Mouse (Mus musculus) MEL (cell line): Measurements from ENCODE around the gene Gsg1l. TPM values are rescaled to one million over a fixed set of nuclear protein-coding genes. Genes with fewer than 3 reads are reported as not detected.

Source experiments
- DNase-seq: peaks from one replicate; pipeline ENCODE4 v3.0.0; 2011; ENCODE audit warnings: low read depth, low spot score
- H3K27ac ChIP-seq: 2 replicates; pipeline ENCODE4 v1.5.1; 2012; ENCODE audit warnings: low read depth, mild to moderate bottlenecking, control low read depth, low read length, moderate library complexity; ENCODE audit not compliant: control insufficient read depth
- H3K27me3 ChIP-seq, 2 experiments: fragments of 150-350 bp in 1 of 2; sonication (generic) in 1 of 2; 2 replicates each; pipeline ENCODE4 v1.6.1; 2012; ENCODE audit warnings: low read length in 2 of 2, mild to moderate bottlenecking in 2 of 2, improper control_type of control experiment in 1 of 2, moderate library complexity in 1 of 2; ENCODE audit not compliant: insufficient read depth in 2 of 2, control insufficient read depth in 1 of 2
- H3K36me3 ChIP-seq, 2 experiments: 2 replicates each; pipeline ENCODE4 v1.6.1; 2012 to 2014; ENCODE audit warnings: low read length in 2 of 2, improper control_type of control experiment in 1 of 2, inconsistent platforms in 1 of 2, mild to moderate bottlenecking in 1 of 2; ENCODE audit not compliant: insufficient read depth in 2 of 2, control insufficient read depth in 1 of 2
- H3K4me1 ChIP-seq, 2 experiments: fragments of 150-350 bp in 1 of 2; sonication (generic) in 1 of 2; 2 replicates each; pipeline ENCODE4 v1.6.1; 2012; ENCODE audit warnings: low read length in 2 of 2, improper control_type of control experiment in 1 of 2, mild to moderate bottlenecking in 1 of 2; ENCODE audit not compliant: insufficient read depth in 2 of 2, control insufficient read depth in 1 of 2
- H3K4me3 ChIP-seq, 2 experiments: fragments of 150-350 bp in 1 of 2; sonication (generic) in 1 of 2; 2 replicates each; pipeline ENCODE4 v1.5.1; 2012; ENCODE audit warnings: low read depth in 2 of 2, low read length in 2 of 2, mild to moderate bottlenecking in 2 of 2, moderate library complexity in 2 of 2, control low read depth in 1 of 2, improper control_type of control experiment in 1 of 2; ENCODE audit not compliant: control insufficient read depth in 1 of 2, insufficient read depth in 1 of 2
- H3K79me2 ChIP-seq: 2 replicates; pipeline ENCODE4 v1.6.1; 2012; ENCODE audit warnings: mild to moderate bottlenecking, low read length, moderate library complexity; ENCODE audit not compliant: control insufficient read depth, poor library complexity, insufficient read depth
- H3K9ac ChIP-seq: 2 replicates; pipeline ENCODE4 v1.6.1; 2012; ENCODE audit warnings: low read depth, mild to moderate bottlenecking, control low read depth, low read length, moderate library complexity; ENCODE audit not compliant: control insufficient read depth, poor library complexity, severe bottlenecking
- H3K9me3 ChIP-seq: fragments of 150-350 bp; sonication (generic); replicated peaks from 2 replicates; pipeline ENCODE4 v1.6.1; 2012; ENCODE audit warnings: mild to moderate bottlenecking, low read length, improper control_type of control experiment, moderate library complexity; ENCODE audit not compliant: insufficient read depth
- BHLHE40 ChIP-seq: IDR thresholded peaks from 2 replicates; pipeline ENCODE4 v1.6.1; 2012; ENCODE audit warnings: low read depth, mild to moderate bottlenecking, inconsistent platforms, low read length, improper control_type of control experiment, borderline replicate concordance
- EP300 ChIP-seq, 2 experiments: IDR thresholded peaks; 2 replicates each; pipeline ENCODE4 v1.6.1; 2011; ENCODE audit warnings: improper control_type of control experiment in 2 of 2, low read length in 2 of 2, low read depth in 1 of 2, mild to moderate bottlenecking in 1 of 2
- KAT2A ChIP-seq: conservative IDR thresholded peaks from 2 replicates; pipeline ENCODE4 v1.6.1; 2012; ENCODE audit warnings: low read depth, low read length, improper control_type of control experiment, inconsistent platforms
- MAFK ChIP-seq: IDR thresholded peaks from 2 replicates; pipeline ENCODE4 v1.6.1; 2011; ENCODE audit warnings: low read depth, mild to moderate bottlenecking, low read length, improper control_type of control experiment, borderline replicate concordance
- MEF2A ChIP-seq: IDR thresholded peaks from 2 replicates; pipeline ENCODE4 v1.6.1; 2014; ENCODE audit warnings: low read depth, mild to moderate bottlenecking, inconsistent platforms, low read length, improper control_type of control experiment; ENCODE audit not compliant: poor library complexity, insufficient replicate concordance, severe bottlenecking; ENCODE audit errors: extremely low read depth
- POLR2A ChIP-seq, 2 experiments: IDR thresholded peaks; 2 replicates each; pipeline ENCODE4 v1.6.1; 2011 to 2012; ENCODE audit warnings: low read length in 2 of 2, mild to moderate bottlenecking in 2 of 2, control low read depth in 1 of 2, improper control_type of control experiment in 1 of 2, low read depth in 1 of 2, moderate library complexity in 1 of 2; ENCODE audit not compliant: control insufficient read depth in 1 of 2, insufficient read depth in 1 of 2, poor library complexity in 1 of 2
- RAD21 ChIP-seq: IDR thresholded peaks from 2 replicates; pipeline ENCODE4 v1.6.1; 2011; ENCODE audit warnings: mild to moderate bottlenecking, low read depth, low read length, improper control_type of control experiment
- RCOR1 ChIP-seq: IDR thresholded peaks from 2 replicates; pipeline ENCODE4 v1.6.1; 2012; ENCODE audit warnings: low read depth, mild to moderate bottlenecking, inconsistent platforms, low read length, improper control_type of control experiment
- TBP ChIP-seq: IDR thresholded peaks from 2 replicates; pipeline ENCODE4 v1.8.0; 2011; ENCODE audit warnings: low read depth, low read length, improper control_type of control experiment
- UBTF ChIP-seq: IDR thresholded peaks from 2 replicates; pipeline ENCODE4 v1.6.1; 2012; ENCODE audit warnings: low read depth, mild to moderate bottlenecking, inconsistent platforms, low read length, improper control_type of control experiment, moderate library complexity, borderline replicate concordance; ENCODE audit not compliant: insufficient read depth
- USF1 ChIP-seq: IDR thresholded peaks from 2 replicates; pipeline ENCODE4 v1.6.1; 2014; ENCODE audit warnings: low read depth, mild to moderate bottlenecking, inconsistent platforms, low read length, improper control_type of control experiment, moderate library complexity
- ZMIZ1 ChIP-seq: IDR thresholded peaks from 2 replicates; pipeline ENCODE4 v1.6.1; 2012; ENCODE audit warnings: low read depth, mild to moderate bottlenecking, inconsistent platforms, low read length, improper control_type of control experiment, moderate library complexity
- polyA plus RNA-seq, 2 experiments: library from polyadenylated mRNA; stranded (reverse) in 1 of 2; unstranded in 1 of 2; fragments of >175 nt in 1 of 2; fragments of >200 nt in 1 of 2; gene quantifications; 2 replicates each; pipeline versions ENCODE4 v1.2.1 to v1.2.4; 2012; ENCODE audit warnings: low replicate concordance in 2 of 2, low read depth in 1 of 2; ENCODE audit not compliant: insufficient read length in 2 of 2, insufficient read depth in 1 of 2, missing spikeins in 1 of 2
- total RNA-seq: library from RNA; depleted of rRNA; stranded (reverse); fragments of 300-350 nt; gene quantifications from 2 replicates; pipeline ENCODE4 v1.2.3, GENCODE M21; 2012

Gsg1l gene
- total and polyA plus RNA-seq, 3 experiments, result not detected

DNA sequence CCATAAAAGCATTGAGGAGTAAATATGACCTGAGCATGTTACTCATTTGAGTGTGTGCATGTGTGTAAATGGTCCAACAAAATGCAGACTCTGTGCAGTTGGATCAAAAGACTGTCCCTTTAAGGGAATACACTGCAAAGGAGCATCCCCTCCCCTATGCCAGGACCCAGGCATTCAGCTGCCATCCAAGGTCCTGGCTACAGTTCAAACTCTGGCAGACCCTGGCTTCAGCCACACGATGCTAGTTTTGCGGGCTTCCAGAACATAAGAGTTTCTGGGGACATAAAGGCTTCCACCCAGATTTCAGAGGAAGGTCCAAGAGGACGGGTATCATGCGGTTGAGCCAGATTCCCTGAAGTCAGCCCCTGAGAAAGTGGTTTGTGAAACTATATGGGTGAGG, 133.2 kb downstream of the Gsg1l start:
- TF ChIP-seq ZMIZ1, result no peak
- no peak for TF ChIP-seq EP300 (IDR thresholded peaks at IDR 0.05; ENCODE audit: low read depth in 1 of 2, low read length in 2 of 2)
- TF ChIP-seq BHLHE40, result no peak
- no peaks in the 10 kb centered on the region for H3K36me3 ChIP-seq
- H3K27ac ChIP-seq, result no peak overlapping the region
- no peaks in the 10 kb centered on the region for H3K4me1 ChIP-seq
- no peak overlapping the region for H3K9ac ChIP-seq
- no peaks in the 10 kb centered on the region for H3K79me2 ChIP-seq
- H3K27me3 ChIP-seq, result peaks cover 0 to 19% of the 10 kb centered on the region in 2 experiments; a peak in 3 of 4 replicates
- no peaks in the 10 kb centered on the region for H3K9me3 ChIP-seq
- no peak for DNase-seq
- no peak overlapping the region for H3K4me3 ChIP-seq

DNA sequence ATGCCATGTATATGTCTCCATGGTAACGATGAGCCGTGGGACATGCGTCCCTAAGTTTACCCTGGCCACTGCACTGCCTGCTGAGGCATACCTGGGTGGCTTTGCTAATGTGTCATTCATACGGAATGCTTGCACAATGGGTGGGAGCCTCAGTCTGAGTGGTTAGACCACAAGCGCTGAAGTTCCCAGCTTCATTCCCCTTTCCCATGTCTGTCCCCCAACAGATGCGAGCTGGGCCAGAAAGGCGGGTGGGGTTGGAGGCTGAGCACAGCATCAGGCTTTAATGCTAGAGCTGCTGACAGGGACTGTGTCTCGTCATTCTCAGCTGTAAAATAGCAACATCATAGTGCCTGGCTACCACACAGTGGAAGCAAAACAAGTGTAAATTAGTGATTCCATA, 136.3 kb downstream of the Gsg1l start:
- no peak overlapping the region for H3K27ac ChIP-seq
- TF ChIP-seq TBP (no peak), BHLHE40 (no peak), MEF2A (no peak), MAFK (no peak), POLR2A (IDR thresholded peaks at IDR 0.05; ENCODE audit: control insufficient read depth in 1 of 2, insufficient read depth in 1 of 2, low read depth in 1 of 2, low read length in 2 of 2, poor library complexity in 1 of 2) (no peak)
- no peak overlapping the region for H3K4me3 ChIP-seq
- H3K36me3 ChIP-seq, result no peaks in the 10 kb centered on the region
- no peak for DNase-seq
- no peaks in the 10 kb centered on the region for H3K9me3 ChIP-seq
- peaks cover 0 to 16% of the 10 kb centered on the region in 2 experiments; a peak in 3 of 4 replicates for H3K27me3 ChIP-seq
- H3K4me1 ChIP-seq, result no peaks in the 10 kb centered on the region
- no peaks in the 10 kb centered on the region for H3K79me2 ChIP-seq
- no peak overlapping the region for H3K9ac ChIP-seq

DNA sequence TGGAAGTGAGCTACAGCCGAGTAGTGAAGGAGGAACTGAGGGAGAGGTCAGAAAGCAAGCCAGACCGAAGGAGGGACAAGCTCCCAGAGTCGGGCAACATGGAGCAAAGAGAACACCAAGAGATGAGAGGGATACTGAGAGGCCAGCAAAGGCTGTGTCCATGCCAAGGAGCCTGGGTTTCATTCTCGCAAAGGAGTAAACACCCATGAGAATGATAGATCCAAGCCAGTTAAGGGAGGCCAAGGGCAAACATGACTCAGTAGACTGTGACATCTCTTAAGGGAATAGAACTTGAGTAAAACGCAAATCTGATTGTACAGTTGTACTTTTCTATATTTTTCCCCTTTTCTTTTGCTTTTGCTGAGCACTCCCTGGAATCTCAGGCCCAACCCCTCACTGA, 137.6 kb downstream of the Gsg1l start:
- DNase-seq, result no peak
- Histone ChIP-seq H3K9me3 (no peaks in the 10 kb centered on the region), H3K27ac (no peak overlapping the region), H3K36me3 (no peaks in the 10 kb centered on the region), H3K79me2 (no peaks in the 10 kb centered on the region), H3K27me3 (peaks cover 0 to 14% of the 10 kb centered on the region in 2 experiments; a peak in 3 of 4 replicates), H3K4me1 (no peaks in the 10 kb centered on the region), H3K9ac (no peak overlapping the region), H3K4me3 (no peak overlapping the region)
- no peak for TF ChIP-seq USF1
- TF ChIP-seq RCOR1, result no peak
- TF ChIP-seq BHLHE40, result no peak
- no peak for TF ChIP-seq UBTF
- TF ChIP-seq KAT2A, result no peak
- no peak for TF ChIP-seq RAD21
